Mouse (Mus musculus) brown adipose tissue, adult 24 weeks (tissue): Measurements from ENCODE around the gene Fbxw10. TPM values are rescaled to one million over a fixed set of nuclear protein-coding genes. Genes with fewer than 3 reads are reported as not detected.

Source experiments
- H3K27ac ChIP-seq: fragments of 200-500 bp; replicated peaks from 2 replicates; pipeline ENCODE4 v1.5.1; 2012; ENCODE audit warnings: low read depth, mild to moderate bottlenecking, low read length
- H3K4me1 ChIP-seq: fragments of 200-500 bp; 2 replicates; pipeline ENCODE4 v1.6.1; 2012; ENCODE audit warnings: low read length, mixed read lengths; ENCODE audit not compliant: control insufficient read depth, insufficient read depth, insufficient read length
- H3K4me3 ChIP-seq: fragments of 200-500 bp; 2 replicates; pipeline ENCODE4 v1.5.1; 2012; ENCODE audit warnings: low read depth, mild to moderate bottlenecking, low read length, moderate library complexity; ENCODE audit not compliant: insufficient read depth
- polyA plus RNA-seq: library from polyadenylated mRNA; stranded (reverse); fragments of >200 nt; gene quantifications from 2 replicates; pipeline ENCODE4 v1.2.4, GENCODE M21; 2012; ENCODE audit not compliant: missing spikeins, insufficient read depth, insufficient read length

Fbxw10 gene
- polyA plus RNA-seq, 1 experiment = 0.55 TPM

- Histone ChIP-seq H3K27ac (no peak overlapping the region), H3K4me1 (no peaks in the 10 kb centered on the region)
These were observed 64.5 kb downstream of the Fbxw10 start for GRCm38 (mm10) chr11:62911362-62911761.

DNA sequence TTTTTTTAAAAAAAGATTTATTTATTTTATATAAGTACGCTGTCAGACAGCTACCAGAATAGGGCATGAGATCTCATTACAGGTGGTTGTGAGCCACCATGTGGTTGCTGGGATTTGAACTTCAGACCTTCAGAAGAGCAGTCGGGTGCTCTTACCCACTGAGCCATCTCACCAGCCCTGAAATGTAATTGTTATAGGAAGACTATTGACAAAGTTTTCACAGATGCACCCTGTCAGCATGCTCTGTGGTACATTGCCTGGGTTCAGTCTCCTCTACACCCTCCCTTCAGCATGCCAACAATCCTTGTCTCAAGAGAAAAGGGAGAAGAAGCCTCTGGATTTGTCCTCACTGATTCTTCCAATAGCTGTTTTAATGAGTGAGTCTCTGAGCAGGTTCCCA is 66.3 kb downstream of the Fbxw10 start:
- no peak overlapping the region for H3K27ac ChIP-seq
- H3K4me3 ChIP-seq = no peak overlapping the region
- no peaks in the 10 kb centered on the region for H3K4me1 ChIP-seq

More at GRCm38 (mm10) chr11:62911362-62911761, 64.5 kb downstream of the Fbxw10 start:
- no peak overlapping the region for H3K4me3 ChIP-seq

DNA sequence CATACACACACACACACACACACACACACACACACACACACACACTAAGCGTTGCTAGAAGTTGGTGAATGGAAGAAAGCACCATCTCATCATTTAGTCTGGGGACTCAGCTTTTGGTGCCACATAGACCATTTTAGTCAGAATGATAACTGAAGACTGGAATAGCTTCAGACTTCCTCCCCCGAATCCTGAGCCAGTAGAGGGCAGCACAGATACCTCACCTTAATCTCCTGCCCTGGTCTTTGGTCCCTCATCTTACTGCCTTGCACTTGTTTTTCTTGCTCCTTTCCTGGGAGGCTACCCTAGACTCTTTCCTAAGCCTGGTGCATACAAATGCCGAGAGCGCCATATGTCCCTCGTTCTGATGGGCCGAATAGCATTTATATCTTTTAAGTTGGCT is 67.7 kb downstream of the Fbxw10 start:
- H3K4me3 ChIP-seq = no peak overlapping the region

GRCm38 (mm10) chr11:62915486-62915885 is 68.6 kb downstream of the Fbxw10 start:
- Histone ChIP-seq H3K4me3 (no peak overlapping the region), H3K4me1 (no peaks in the 10 kb centered on the region), H3K27ac (no peak overlapping the region)

More for the DNA sequence above, 67.7 kb downstream of the Fbxw10 start:
- H3K4me1 ChIP-seq = no peaks in the 10 kb centered on the region
- H3K27ac ChIP-seq = no peak overlapping the region

DNA sequence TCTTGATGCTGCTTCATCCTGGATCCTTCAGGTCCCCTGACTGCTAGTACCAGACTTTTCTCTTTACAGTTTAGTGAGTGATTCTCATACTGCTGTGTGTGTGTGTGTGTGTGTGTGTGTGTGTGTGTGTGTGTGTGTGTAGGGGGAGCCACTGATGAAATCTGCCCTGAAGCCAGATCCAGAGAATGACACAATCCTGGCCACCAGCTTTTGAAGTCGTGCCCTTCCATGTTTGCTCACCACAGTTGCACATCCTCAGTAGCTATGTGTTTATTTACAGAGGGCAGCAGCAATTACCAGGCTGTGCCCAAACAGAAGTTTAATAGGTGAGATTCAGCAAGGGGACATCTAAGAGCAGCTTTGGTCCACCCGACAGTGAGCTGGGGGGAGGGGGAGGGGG is 69.9 kb downstream of the Fbxw10 start:
- no peaks in the 10 kb centered on the region for H3K4me1 ChIP-seq
- H3K4me3 ChIP-seq = no peak overlapping the region
- no peak overlapping the region for H3K27ac ChIP-seq

- no peaks in the 10 kb centered on the region for H3K4me1 ChIP-seq
- H3K4me3 ChIP-seq = no peak overlapping the region
- no peak overlapping the region for H3K27ac ChIP-seq
These were observed 73.3 kb downstream of the Fbxw10 start for GRCm38 (mm10) chr11:62919946-62920742.

GRCm38 (mm10) chr11:62920743-62921050 is 73.8 kb downstream of the Fbxw10 start:
- H3K4me3 ChIP-seq = no peak overlapping the region
- H3K4me1 ChIP-seq = no peaks in the 10 kb centered on the region
- no peak overlapping the region for H3K27ac ChIP-seq

GRCm38 (mm10) chr11:62921052-62921977 is 74.4 kb downstream of the Fbxw10 start:
- H3K4me1 ChIP-seq = no peaks in the 10 kb centered on the region
- peak overlapping the region; percentile 24 for H3K4me3 ChIP-seq
- peak overlapping the region; percentile 84 for H3K27ac ChIP-seq

DNA sequence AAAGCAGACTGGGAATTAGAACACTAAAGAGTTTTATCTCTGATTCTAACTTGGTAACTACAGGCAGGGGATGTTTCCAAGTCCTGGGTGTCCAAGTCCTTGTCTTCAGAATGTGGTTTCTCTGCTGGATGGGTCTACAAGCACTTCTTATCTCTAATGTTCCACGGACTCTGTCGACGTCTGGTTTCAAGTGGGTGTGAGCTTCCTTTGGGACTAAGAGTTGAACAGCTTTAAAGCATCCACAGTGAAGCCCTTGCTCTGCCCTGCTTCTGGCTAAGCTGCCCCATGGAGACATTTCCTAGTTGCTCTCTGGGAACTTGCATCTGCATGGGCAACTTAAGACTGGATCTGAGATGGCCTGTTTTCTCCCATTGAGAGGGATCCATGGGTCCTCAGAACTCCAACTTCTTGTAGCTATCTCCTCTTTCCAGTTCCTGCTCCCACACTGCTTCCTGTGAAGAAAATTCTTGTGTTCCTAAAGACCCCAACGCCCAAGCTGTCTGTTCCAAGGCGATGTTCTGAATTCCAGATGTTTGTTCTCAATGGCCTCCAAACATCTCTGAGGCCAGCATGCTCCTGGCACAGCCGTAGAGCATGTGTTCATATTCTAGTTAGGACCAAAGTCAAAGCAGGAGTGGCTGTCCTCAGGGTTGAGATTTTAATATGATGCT is 77.4 kb downstream of the Fbxw10 start:
- Histone ChIP-seq H3K27ac (peak overlapping the region; percentile 34; the same call in 1 of the 2 replicates), H3K4me1 (no peaks in the 10 kb centered on the region), H3K4me3 (no peak overlapping the region)

Other genes with a start within 250 kb of the Fbxw10 start
- 1.2 TPM in 1 of 2 replicates, not detected in the other for gene Lrrc75a, start 198.5 kb upstream of the Fbxw10 start, polyA plus RNA-seq
- gene Mmgt2, start 198.4 kb upstream of the Fbxw10 start, polyA plus RNA-seq = 2.3 and 3.6 TPM in 2 replicates
- gene Zfp287, start 115.2 kb upstream of the Fbxw10 start, polyA plus RNA-seq = 0.46 and 0.91 TPM in 2 replicates
- gene Gm10428, start 94.0 kb upstream of the Fbxw10 start, polyA plus RNA-seq = not detected in 2 replicates
- gene Zfp286, start 57.6 kb upstream of the Fbxw10 start, polyA plus RNA-seq = 1.1 TPM in 1 of 2 replicates, not detected in the other
- gene Trim16, start 26.8 kb upstream of the Fbxw10 start, polyA plus RNA-seq = 12.2 and 19.9 TPM in 2 replicates
- gene Tvp23b, start 32.4 kb downstream of the Fbxw10 start, polyA plus RNA-seq = 16.4 and 28.5 TPM in 2 replicates
- not detected in 2 replicates for gene Cdrt4, start 104.1 kb downstream of the Fbxw10 start, polyA plus RNA-seq
- not detected in 2 replicates for gene Tekt3, start 214.6 kb downstream of the Fbxw10 start, polyA plus RNA-seq